Mouse (Mus musculus): ENCODE measurements around the gene Dnmbp. TPM values are rescaled to one million over a fixed set of nuclear protein-coding genes. Genes with fewer than 3 reads are reported as not detected.
A peak's percentile ranks its signal among the peaks of the same experiment; 100 is the strongest.

Dnmbp gene
- total RNA-seq, 2 experiments from 2014 or later = 9.5 to 10.3 TPM

- DNase-seq (ENCODE audit: low spot score in 2 of 2) = no peak
Measured at GRCm38 (mm10) chr19:43949111-43949810, 9.3 kb upstream of the Dnmbp start.

- DNase-seq (ENCODE audit: low spot score in 2 of 2) = no peak
Measured at GRCm38 (mm10) chr19:43944566-43944965, 4.6 kb upstream of the Dnmbp start.

- DNase-seq (ENCODE audit: low spot score in 2 of 2) = no peak
Measured at GRCm38 (mm10) chr19:43943076-43943475, 3.1 kb upstream of the Dnmbp start.

GRCm38 (mm10) chr19:43939171-43939768, 721 bp downstream of the Dnmbp start:
- DNase-seq (ENCODE audit: low spot score in 2 of 2) = no peak

GRCm38 (mm10) chr19:43938355-43938754, 1.6 kb downstream of the Dnmbp start:
- DNase-seq (ENCODE audit: low spot score in 2 of 2) = no peak

GRCm38 (mm10) chr19:43930926-43931325, 9.1 kb downstream of the Dnmbp start:
- no peak for DNase-seq (ENCODE audit: low spot score in 2 of 2)

GRCm38 (mm10) chr19:43930366-43930765, 9.6 kb downstream of the Dnmbp start:
- no peak for DNase-seq (ENCODE audit: low spot score in 2 of 2)

- DNase-seq (ENCODE audit: low spot score in 2 of 2) = no peak
Measured at GRCm38 (mm10) chr19:43929869-43930268, 10.1 kb downstream of the Dnmbp start.

- DNase-seq (ENCODE audit: low spot score in 2 of 2) = no peak
Measured at GRCm38 (mm10) chr19:43927967-43928366, 12.0 kb downstream of the Dnmbp start.

GRCm38 (mm10) chr19:43927057-43927456, 12.9 kb downstream of the Dnmbp start:
- DNase-seq (ENCODE audit: low spot score in 2 of 2) = peak; percentile 18 to 30

GRCm38 (mm10) chr19:43926141-43926987, 13.6 kb downstream of the Dnmbp start:
- peak in 1 of 2 experiments; percentile 3 for DNase-seq (ENCODE audit: low spot score in 2 of 2)

- no peak for DNase-seq (ENCODE audit: low spot score in 2 of 2)
Measured at GRCm38 (mm10) chr19:43924361-43924760, 15.6 kb downstream of the Dnmbp start.

GRCm38 (mm10) chr19:43922963-43923362, 17.0 kb downstream of the Dnmbp start:
- no peak for DNase-seq (ENCODE audit: low spot score in 2 of 2)

- no peak for DNase-seq (ENCODE audit: low spot score in 2 of 2)
Measured at GRCm38 (mm10) chr19:43921410-43921809, 18.6 kb downstream of the Dnmbp start.

- no peak for DNase-seq (ENCODE audit: low spot score in 2 of 2)
Measured at GRCm38 (mm10) chr19:43920453-43921300, 19.3 kb downstream of the Dnmbp start.

- DNase-seq (ENCODE audit: low spot score in 2 of 2) = no peak
Measured at GRCm38 (mm10) chr19:43919841-43920240, 20.1 kb downstream of the Dnmbp start.

- DNase-seq (ENCODE audit: low spot score in 2 of 2) = no peak
Measured at GRCm38 (mm10) chr19:43918834-43919233, 21.2 kb downstream of the Dnmbp start.

GRCm38 (mm10) chr19:43917763-43918162, 22.2 kb downstream of the Dnmbp start:
- no peak for DNase-seq (ENCODE audit: low spot score in 2 of 2)

GRCm38 (mm10) chr19:43917406-43917691, 22.6 kb downstream of the Dnmbp start:
- no peak for DNase-seq (ENCODE audit: low spot score in 2 of 2)

GRCm38 (mm10) chr19:43916586-43917405, 23.2 kb downstream of the Dnmbp start:
- no peak for DNase-seq (ENCODE audit: low spot score in 2 of 2)

Measured in layer of hippocampus, postnatal 14 days (tissue).